Mouse (Mus musculus): ENCODE data around the gene Scarb2.

DNA sequence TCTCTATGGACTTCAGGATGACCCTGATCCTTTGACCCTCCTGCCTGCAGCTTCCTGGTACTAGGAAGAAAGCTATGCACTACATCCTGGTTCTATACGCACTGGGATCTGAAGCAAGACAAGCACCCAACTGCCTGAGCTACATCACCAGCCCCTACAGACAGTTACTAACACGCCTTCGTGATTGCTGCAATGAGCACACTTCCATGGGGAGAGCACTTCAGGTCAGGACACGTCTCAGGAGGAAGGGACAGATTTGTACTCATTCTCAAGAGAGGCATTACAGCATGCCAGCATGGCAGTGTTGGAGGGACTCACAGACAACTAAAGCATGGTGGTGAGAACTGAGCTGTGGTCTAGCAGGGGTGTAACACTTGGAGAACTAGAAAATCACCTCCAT, 35.1 kb downstream of the Scarb2 start:
- TF ChIP-seq POLR2A (IDR thresholded peaks at IDR 0.05; ENCODE audit: insufficient read depth, low read depth, low read length) (no peak), CTCF (IDR thresholded peaks at IDR 0.05; ENCODE audit: insufficient read depth, low read depth, low read length) (no peak)

Measured in olfactory bulb, adult 2 months (tissue).